39 mouse cellular contexts compared by ENCODE assay signal in genomic region chr14:32131836-32132235, GRCm38 (mm10). TPM values are rescaled to one million over a fixed set of nuclear protein-coding genes. Genes with fewer than 3 reads are reported as not detected.
A peak's percentile ranks its signal among the peaks of the same experiment; 100 is the strongest.
DNase-seq lines count a peak whose midpoint lies in the region; ATAC-seq and TF ChIP-seq lines count a peak whose summit lies in the region.
"Had no signal": no experiment of that assay in that cellular context is flagged by ENCODE, and none has a peak within 500 bp of the region (broad histone marks: within the 10 kb centered on the region; RNA-seq: fewer than 3 reads in every experiment).

No protein-coding gene starts in this region.

- H3K36me3 ChIP-seq in G1E (replicated peaks) = no peaks in the 10 kb centered on the region
- no peaks in the 10 kb centered on the region for H3K36me3 ChIP-seq in liver, embryonic 11.5 days (ENCODE audit: control insufficient read depth, insufficient read depth, low read length)
- H3K36me3 ChIP-seq in liver, embryonic 16.5 days (ENCODE audit: control insufficient read depth, insufficient read depth) = no peaks in the 10 kb centered on the region
- H3K36me3 ChIP-seq in thymus, adult 2 months (ENCODE audit: control insufficient read depth, insufficient read depth, low read length) = no peaks in the 10 kb centered on the region
- H3K36me3 ChIP-seq in kidney, embryonic 15.5 days = no peaks in the 10 kb centered on the region
- H3K36me3 ChIP-seq: embryonic facial prominence, embryonic 10.5 days; embryonic facial prominence, embryonic 15.5 days; forebrain, embryonic 15.5 days; heart, embryonic 12.5 days; hindbrain, embryonic 13.5 days; neural tube, embryonic 15.5 days had no signal

- H3K27me3 ChIP-seq in G1E (ENCODE audit: insufficient read depth, low read length) = peaks cover 5% of the 10 kb centered on the region; the same call in 1 of the 2 replicates
- no peaks in the 10 kb centered on the region for H3K27me3 ChIP-seq in liver, embryonic 11.5 days (replicated peaks; ENCODE audit: control insufficient read depth, insufficient read depth, low read length)
- no peaks in the 10 kb centered on the region for H3K27me3 ChIP-seq in liver, embryonic 16.5 days (ENCODE audit: control insufficient read depth, insufficient read depth, low read depth, low read length)
- no peaks in the 10 kb centered on the region for H3K27me3 ChIP-seq in thymus, adult 2 months (ENCODE audit: control insufficient read depth, insufficient read depth, low read length)
- no peaks in the 10 kb centered on the region for H3K27me3 ChIP-seq in kidney, embryonic 15.5 days
- H3K27me3 ChIP-seq: embryonic facial prominence, embryonic 15.5 days; heart, embryonic 12.5 days; hindbrain, embryonic 13.5 days; neural tube, embryonic 15.5 days had no signal

- TF ChIP-seq POLR2A in thymus, adult 2 months (IDR thresholded peaks at IDR 0.05; ENCODE audit: control insufficient read depth, extremely low read depth, insufficient read depth, low read length, poor library complexity) = no peak

- no peak overlapping the region for H3K4me2 ChIP-seq in liver, embryonic 11.5 days
- peak overlapping the region; percentile 14 for H3K4me2 ChIP-seq in liver, embryonic 16.5 days (ENCODE audit: low read depth, low read length)
- no peak overlapping the region for H3K4me2 ChIP-seq in kidney, embryonic 15.5 days
- H3K4me2 ChIP-seq: embryonic facial prominence, embryonic 15.5 days; forebrain, embryonic 15.5 days; heart, embryonic 12.5 days; hindbrain, embryonic 13.5 days; lung, embryonic 14.5 days; neural tube, embryonic 15.5 days had no signal

- H3K4me3 ChIP-seq in G1E (ENCODE audit: low read depth, low read length) = no peak overlapping the region; the same call in 1 of the 2 replicates
- no peak overlapping the region for H3K4me3 ChIP-seq in liver, embryonic 11.5 days (ENCODE audit: low read depth, low read length)
- no peak overlapping the region for H3K4me3 ChIP-seq in liver, embryonic 16.5 days (ENCODE audit: low read depth, low read length)
- no peak overlapping the region for H3K4me3 ChIP-seq in thymus, adult 2 months (ENCODE audit: control insufficient read depth, insufficient read depth, low read length)
- H3K4me3 ChIP-seq in kidney, embryonic 15.5 days (replicated peaks) = no peak overlapping the region
- H3K4me3 ChIP-seq: embryonic facial prominence, embryonic 10.5 days; embryonic facial prominence, embryonic 15.5 days; forebrain, embryonic 15.5 days; gastrocnemius, adult 2 months; heart, adult 2 months; heart, embryonic 12.5 days; hindbrain, embryonic 13.5 days; layer of hippocampus, adult 2 months; neural tube, embryonic 15.5 days had no signal

- 18% methylated on average over 4 of the region's 4 CpGs for WGBS in liver, embryonic 11.5 days
- whole genome bisulfite sequencing in liver, embryonic 16.5 days (ENCODE audit: insufficient replicate concordance) = 10% methylated on average over 4 of the region's 4 CpGs
- 43% methylated on average over 4 of the region's 4 CpGs for WGBS in thymus, adult 2 months
- WGBS in kidney, embryonic 15.5 days = 83% methylated on average over 4 of the region's 4 CpGs

- ATAC-seq in G1E (ENCODE audit: extremely low read depth, insufficient number of reproducible peaks, low FRiP score, poor library complexity, severe bottlenecking) = peak; percentile 69
- ATAC-seq in liver, embryonic 11.5 days (replicated peaks; ENCODE audit: low FRiP score) = peak; percentile 78
- ATAC-seq in liver, embryonic 16.5 days (ENCODE audit: low read depth) = peak; percentile 86
- no peak for ATAC-seq in kidney, embryonic 15.5 days (replicated peaks; ENCODE audit: low FRiP score)
- ATAC-seq: forebrain, embryonic 15.5 days; intestine, embryonic 16.5 days; Patski had no signal

- no peaks in the 10 kb centered on the region for H3K9me3 ChIP-seq in G1E (replicated peaks)
- H3K9me3 ChIP-seq in liver, embryonic 11.5 days (ENCODE audit: control insufficient read depth, low read length) = no peaks in the 10 kb centered on the region
- H3K9me3 ChIP-seq in liver, embryonic 16.5 days (replicated peaks; ENCODE audit: control insufficient read depth, low read length) = no peaks in the 10 kb centered on the region
- H3K9me3 ChIP-seq in kidney, embryonic 15.5 days (replicated peaks) = no peaks in the 10 kb centered on the region
- H3K9me3 ChIP-seq: embryonic facial prominence, embryonic 10.5 days; embryonic facial prominence, embryonic 15.5 days; forebrain, embryonic 15.5 days; heart, embryonic 12.5 days; hindbrain, embryonic 13.5 days; neural tube, embryonic 15.5 days had no signal

- H3K9ac ChIP-seq in liver, embryonic 11.5 days (ENCODE audit: low read depth, low read length) = no peak overlapping the region
- no peak overlapping the region for H3K9ac ChIP-seq in liver, embryonic 16.5 days (ENCODE audit: low read depth, low read length)
- H3K9ac ChIP-seq in kidney, embryonic 15.5 days = no peak overlapping the region
- H3K9ac ChIP-seq: embryonic facial prominence, embryonic 15.5 days; forebrain, embryonic 15.5 days; heart, embryonic 12.5 days; hindbrain, embryonic 13.5 days; lung, embryonic 14.5 days; neural tube, embryonic 15.5 days had no signal

- no peak for DNase-seq in G1E (ENCODE audit: low spot score)
- DNase-seq in c-Kit-positive CD71-positive TER-119-positive erythroid progenitor cells, embryonic 14.5 days (ENCODE audit: low spot score) = peak; percentile 61
- no peak for DNase-seq in liver, embryonic 11.5 days (ENCODE audit: low spot score)
- DNase-seq in layer of hippocampus, postnatal 14 days (ENCODE audit: low spot score in 2 of 2) = no peak
- no peak for DNase-seq in thymus, adult 2 months
- DNase-seq in adrenal gland, adult 8-10 months = no peak
- DNase-seq: adrenal gland, postnatal 25 days; cerebellum, adult 2 months; cerebellum, postnatal 14 days; gastrocnemius, adult 2 months; heart, adult 2 months; heart, postnatal 4 days; kidney, adult 9 months; kidney, postnatal 36 days; left cerebral cortex, postnatal 4 days; lung, embryonic 14.5 days; midbrain, embryonic 14.5 days; right cerebral cortex, postnatal 25 days; spleen, adult 18-20 months; thymus, adult 18-20 months; thymus, postnatal 36 days had no signal

- no peak for TF ChIP-seq CTCF in G1E (IDR thresholded peaks at IDR 0.05; ENCODE audit: low read depth, low read length)
- no peak for TF ChIP-seq CTCF in thymus, adult 2 months (IDR thresholded peaks at IDR 0.05; ENCODE audit: borderline replicate concordance, control insufficient read depth, extremely low read depth, insufficient read depth, low read length, poor library complexity)

- peaks cover 62% of the 10 kb centered on the region for H3K4me1 ChIP-seq in G1E (ENCODE audit: insufficient read depth, low read depth, low read length)
- peaks cover 39% of the 10 kb centered on the region for H3K4me1 ChIP-seq in liver, embryonic 11.5 days (replicated peaks; ENCODE audit: control insufficient read depth, insufficient read depth, low read length)
- H3K4me1 ChIP-seq in liver, embryonic 16.5 days (ENCODE audit: control insufficient read depth, low read depth, low read length) = peaks cover 39% of the 10 kb centered on the region
- H3K4me1 ChIP-seq in thymus, adult 2 months (replicated peaks; ENCODE audit: control insufficient read depth, insufficient read depth, low read length) = no peaks in the 10 kb centered on the region
- H3K4me1 ChIP-seq in kidney, embryonic 15.5 days = no peaks in the 10 kb centered on the region; the same call in 1 of the 2 replicates
- H3K4me1 ChIP-seq: embryonic facial prominence, embryonic 15.5 days; forebrain, embryonic 15.5 days; hindbrain, embryonic 13.5 days; neural tube, embryonic 15.5 days had no signal

- no peak overlapping the region for H3K27ac ChIP-seq in liver, embryonic 11.5 days (ENCODE audit: low read depth, low read length)
- H3K27ac ChIP-seq in liver, embryonic 16.5 days (ENCODE audit: low read length) = peak overlapping the region; percentile 63
- no peak overlapping the region for H3K27ac ChIP-seq in thymus, adult 2 months (ENCODE audit: control insufficient read depth, insufficient read depth, low read length)
- no peak overlapping the region for H3K27ac ChIP-seq in kidney, embryonic 15.5 days
- H3K27ac ChIP-seq: embryonic facial prominence, embryonic 10.5 days; embryonic facial prominence, embryonic 15.5 days; forebrain, embryonic 15.5 days; gastrocnemius, adult 2 months; heart, adult 2 months; hindbrain, embryonic 13.5 days; layer of hippocampus, adult 2 months; neural tube, embryonic 15.5 days had no signal

RNA-seq across cellular contexts. Expression of gene Msmb, which starts 10.0 kb away (rescaled TPM):
- total RNA-seq in G1E (2014; fragmentation: Nextera tagmentation) = 2.1 TPM in 1 of 2 replicates, not detected in the other
- total RNA-seq in G1E (2017) = 0.41 and 0.44 TPM in 2 replicates
- polyA plus RNA-seq in G1E (2012) = not detected in 2 replicates
- 0.38 TPM in 1 of 2 replicates, not detected in the other for polyA plus RNA-seq in liver, embryonic 11.5 days (2014; fragmentation: Nextera tagmentation; extraction: Ambion mirVana)
- 0.49 TPM in 1 of 2 replicates, not detected in the other for polyA plus RNA-seq in liver, embryonic 16.5 days (2015; fragmentation: Nextera tagmentation; extraction: Ambion mirVana)
- total RNA-seq in layer of hippocampus, postnatal 14 days (2021) = not detected
- polyA plus RNA-seq in thymus, adult 2 months (2012; rRNA removed) = not detected in 2 replicates
- total RNA-seq in adrenal gland, adult 8-10 months (2022) = not detected
- polyA plus RNA-seq in kidney, embryonic 15.5 days (2015; fragmentation: Nextera tagmentation; extraction: Ambion mirVana) = not detected in 2 replicates
- total RNA-seq: adrenal gland, postnatal 25 days; gastrocnemius, adult 2 months; gastrocnemius, postnatal 4 days; heart, adult 2 months; heart, postnatal 4 days; layer of hippocampus, adult 2 months; layer of hippocampus, postnatal 25 days; left cerebral cortex, adult 8-10 months; left cerebral cortex, postnatal 4 days had no signal
- polyA plus RNA-seq: cerebellum, adult 2 months; embryonic facial prominence, embryonic 10.5 days; embryonic facial prominence, embryonic 15.5 days; forebrain, embryonic 15.5 days; frontal cortex, adult 2 months; heart, adult 2 months; heart, embryonic 12.5 days; heart, postnatal 0 days; hindbrain, embryonic 13.5 days; intestine, embryonic 16.5 days; limb, embryonic 14.5 days; lung, embryonic 14.5 days; midbrain, embryonic 14.5 days; neural tube, embryonic 15.5 days; Patski; stomach, embryonic 16.5 days had no signal

RNA-seq across cellular contexts. Expression of gene Ncoa4, which starts 27.8 kb away (rescaled TPM):
- 197 and 228 TPM in 2 replicates for total RNA-seq in G1E (2014; fragmentation: Nextera tagmentation)
- 256 and 288 TPM in 2 replicates for total RNA-seq in G1E (2017)
- 6.6 and 6.8 TPM in 2 replicates for polyA plus RNA-seq in G1E (2012)
- 172 and 197 TPM in 2 replicates for polyA plus RNA-seq in liver, embryonic 11.5 days (2014; fragmentation: Nextera tagmentation; extraction: Ambion mirVana)
- polyA plus RNA-seq in liver, embryonic 16.5 days (2015; fragmentation: Nextera tagmentation; extraction: Ambion mirVana) = 355 and 363 TPM in 2 replicates
- 100 to 1,000 TPM; 137 to 141 TPM for total RNA-seq in layer of hippocampus, postnatal 14 days (2021)
- 55.8 and 65.8 TPM in 2 replicates for polyA plus RNA-seq in thymus, adult 2 months (2012; rRNA removed)
- total RNA-seq in adrenal gland, adult 8-10 months (2022) = 100 to 1,000 TPM; 139 to 231 (median 191) TPM
- 107 and 110 TPM in 2 replicates for polyA plus RNA-seq in kidney, embryonic 15.5 days (2015; fragmentation: Nextera tagmentation; extraction: Ambion mirVana)

RNA-seq across cellular contexts. Expression of gene Dph3, which starts 46.3 kb away (rescaled TPM):
- total RNA-seq in G1E (2014; fragmentation: Nextera tagmentation) (68.0 and 88.7 TPM in 2 replicates), G1E (2017) (67.3 and 70.3 TPM in 2 replicates)
- polyA plus RNA-seq in G1E (2012) = 17.5 and 26.1 TPM in 2 replicates
- 130 and 141 TPM in 2 replicates for polyA plus RNA-seq in liver, embryonic 11.5 days (2014; fragmentation: Nextera tagmentation; extraction: Ambion mirVana)
- polyA plus RNA-seq in liver, embryonic 16.5 days (2015; fragmentation: Nextera tagmentation; extraction: Ambion mirVana) = 48.0 and 60.6 TPM in 2 replicates
- 10 to 100 TPM; 32.9 to 40.7 TPM for total RNA-seq in layer of hippocampus, postnatal 14 days (2021)
- polyA plus RNA-seq in thymus, adult 2 months (2012; rRNA removed) = 19.2 and 19.5 TPM in 2 replicates
- total RNA-seq in adrenal gland, adult 8-10 months (2022) = 10 to 100 TPM; 53.0 to 63.5 (median 57.2) TPM
- 92.9 and 109 TPM in 2 replicates for polyA plus RNA-seq in kidney, embryonic 15.5 days (2015; fragmentation: Nextera tagmentation; extraction: Ambion mirVana)

RNA-seq across cellular contexts. Expression of gene Oxnad1, which starts 46.7 kb away (rescaled TPM):
- total RNA-seq in G1E (2014; fragmentation: Nextera tagmentation) = 28.3 and 36.0 TPM in 2 replicates
- total RNA-seq in G1E (2017) = 53.5 and 61.3 TPM in 2 replicates
- polyA plus RNA-seq in G1E (2012) = 8.1 and 13.0 TPM in 2 replicates
- polyA plus RNA-seq in liver, embryonic 11.5 days (2014; fragmentation: Nextera tagmentation; extraction: Ambion mirVana) = 27.2 and 32.9 TPM in 2 replicates
- 13.0 and 16.9 TPM in 2 replicates for polyA plus RNA-seq in liver, embryonic 16.5 days (2015; fragmentation: Nextera tagmentation; extraction: Ambion mirVana)
- total RNA-seq in layer of hippocampus, postnatal 14 days (2021) = 10 to 100 TPM; 16.5 to 16.7 TPM
- polyA plus RNA-seq in thymus, adult 2 months (2012; rRNA removed) = 20.3 and 25.3 TPM in 2 replicates
- total RNA-seq in adrenal gland, adult 8-10 months (2022) = 10 to 100 TPM; 28.1 to 32.3 (median 29.7) TPM
- 38.7 and 42.2 TPM in 2 replicates for polyA plus RNA-seq in kidney, embryonic 15.5 days (2015; fragmentation: Nextera tagmentation; extraction: Ambion mirVana)
